Mouse (Mus musculus) cortical plate, adult 2 months (tissue): ENCODE measurements at regions not wholly inside any gene's neighbourhood (a gene's known extent, or its start where the extent isn't known, plus 50 kb on each side); places are given as distances from the start of the nearest gene placed in this dataset.
A peak's percentile ranks its signal among the peaks of the same experiment; 100 is the strongest.
"Not testable (repeated sequence)": the region's sequence is repeated elsewhere in the genome, so short reads cannot be mapped to it uniquely, and the experiment has no call there.

ENCODE experiments used
- H3K27ac ChIP-seq: fragments of 200-500 bp; 2 replicates; pipeline ENCODE4 v1.5.1; 2012; ENCODE audit warnings: low read length, control low read depth, inconsistent platforms; ENCODE audit not compliant: insufficient read depth
- H3K4me1 ChIP-seq: fragments of 200-500 bp; 2 replicates; pipeline ENCODE4 v1.6.1; 2011; ENCODE audit warnings: low read length; ENCODE audit not compliant: control insufficient read depth, insufficient read depth
- H3K4me3 ChIP-seq: fragments of 200-500 bp; 2 replicates; pipeline ENCODE4 v1.5.1; 2011; ENCODE audit warnings: mild to moderate bottlenecking, low read length, control low read depth; ENCODE audit not compliant: insufficient read depth
- CTCF ChIP-seq: fragments of 200-500 bp; IDR thresholded peaks from 2 replicates; pipeline ENCODE4 v1.5.1; 2011; ENCODE audit warnings: mild to moderate bottlenecking, control low read depth, low read length; ENCODE audit not compliant: insufficient read depth; ENCODE audit errors: extremely low read depth
- POLR2A ChIP-seq: fragments of 200-500 bp; IDR thresholded peaks from 2 replicates; pipeline ENCODE4 v1.6.1; 2011; ENCODE audit warnings: mild to moderate bottlenecking, low read length, control low read depth; ENCODE audit not compliant: insufficient read depth; ENCODE audit errors: extremely low read depth

DNA sequence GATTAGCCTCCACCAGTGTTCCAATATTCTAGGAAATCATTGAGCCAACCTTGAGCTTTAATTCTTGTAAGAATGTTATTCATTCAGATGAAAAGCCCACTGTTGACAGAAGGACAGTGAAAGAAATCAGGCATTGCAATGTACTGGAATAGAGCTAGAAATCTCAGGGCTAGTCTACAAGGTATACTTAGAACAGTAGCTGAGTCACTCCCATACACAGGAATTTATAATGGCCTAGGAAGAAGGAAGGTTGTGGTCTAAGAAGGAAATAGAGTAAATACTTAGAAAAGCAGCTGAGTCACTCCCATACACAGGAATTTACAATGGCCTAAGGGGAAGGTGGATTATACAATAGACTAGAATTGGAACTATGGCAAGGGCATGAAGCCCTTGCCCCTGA is 174.6 kb downstream of the Fam181b start:
- not testable (repeated sequence) for H3K4me3 ChIP-seq, H3K27ac ChIP-seq, H3K4me1 ChIP-seq

DNA sequence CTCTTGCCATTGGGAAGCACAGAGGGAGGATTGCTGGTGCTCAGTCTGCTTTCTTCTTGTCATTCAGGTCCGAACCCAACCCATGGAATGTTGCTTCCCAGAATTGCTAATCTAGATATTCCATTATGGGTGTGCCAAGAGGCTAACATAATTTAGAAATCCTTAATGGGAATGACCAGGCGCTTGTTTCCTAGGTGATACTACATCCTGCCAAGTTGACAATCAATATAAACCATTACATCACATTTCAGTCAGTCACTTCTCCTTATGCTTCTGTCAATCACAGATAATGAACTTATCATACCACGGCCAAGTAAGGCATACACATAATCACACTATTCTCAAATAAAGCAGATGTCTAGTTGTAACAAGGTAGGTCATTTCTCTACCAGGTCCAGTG is 206.1 kb downstream of the Fam181b start:
- Histone ChIP-seq H3K27ac (no peak overlapping the region), H3K4me1 (no peaks in the 10 kb centered on the region), H3K4me3 (no peak overlapping the region)
- no peak for TF ChIP-seq POLR2A

DNA sequence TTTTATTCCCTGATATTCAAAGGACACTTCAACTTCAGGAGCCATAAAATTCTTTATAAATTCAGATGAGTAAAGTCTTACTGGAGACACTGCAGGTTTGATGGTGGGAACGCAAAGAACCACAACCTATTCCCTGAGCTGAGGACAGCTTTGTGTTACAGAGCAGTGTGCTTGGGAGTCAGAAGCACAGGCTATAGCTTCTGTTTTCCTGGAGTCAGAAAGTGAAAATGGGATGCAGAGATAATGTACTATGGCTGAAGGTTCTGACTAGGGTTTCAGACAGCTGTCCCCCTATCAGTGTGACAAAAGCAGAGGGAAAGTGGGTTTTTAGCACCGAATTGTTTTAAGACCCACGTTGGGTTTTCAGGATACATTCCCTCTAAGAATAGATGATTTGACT is 211.8 kb downstream of the Fam181b start:
- Histone ChIP-seq H3K4me3 (no peak overlapping the region), H3K4me1 (no peaks in the 10 kb centered on the region), H3K27ac (no peak overlapping the region)
- TF ChIP-seq CTCF: no peak
- no peak for TF ChIP-seq POLR2A

DNA sequence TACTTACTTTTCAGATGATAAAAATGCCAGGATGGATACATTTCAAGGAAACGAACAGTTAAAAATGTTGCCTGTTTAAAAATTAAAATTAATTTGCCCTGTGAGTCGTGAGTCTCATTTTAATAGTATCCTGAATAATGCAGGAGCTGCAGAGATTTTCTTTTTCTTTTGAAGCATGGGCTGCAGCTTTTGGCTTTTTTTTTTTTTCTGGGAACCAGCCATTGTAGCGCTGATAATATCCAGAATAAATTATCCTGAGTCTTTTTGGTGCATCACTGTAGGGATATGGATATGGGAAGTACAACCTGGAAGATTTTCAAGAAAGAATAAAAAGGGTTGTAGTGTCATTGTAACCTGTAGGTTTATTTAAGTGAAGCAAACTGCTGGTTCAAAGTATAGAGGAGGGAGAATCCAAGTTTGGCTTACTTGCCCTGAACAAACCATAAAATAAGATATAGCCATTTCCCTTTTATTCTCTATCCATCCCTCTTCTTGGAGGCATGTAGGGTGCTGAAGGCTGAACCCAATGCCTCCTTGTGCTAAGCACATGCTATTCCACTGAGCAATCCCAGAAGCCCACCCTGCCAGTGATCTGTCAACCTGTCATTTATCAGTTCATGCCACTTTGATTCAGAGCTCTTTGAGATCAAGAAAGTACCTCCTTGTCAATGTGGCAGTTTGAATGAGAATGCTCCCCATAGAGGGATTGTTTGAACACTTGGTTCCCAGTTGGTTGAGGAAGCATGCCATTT is 212.5 kb downstream of the Fam181b start:
- no peak overlapping the region for H3K4me3 ChIP-seq
- no peaks in the 10 kb centered on the region for H3K4me1 ChIP-seq
- H3K27ac ChIP-seq: no peak overlapping the region
- TF ChIP-seq CTCF (no peak), POLR2A (no peak)

DNA sequence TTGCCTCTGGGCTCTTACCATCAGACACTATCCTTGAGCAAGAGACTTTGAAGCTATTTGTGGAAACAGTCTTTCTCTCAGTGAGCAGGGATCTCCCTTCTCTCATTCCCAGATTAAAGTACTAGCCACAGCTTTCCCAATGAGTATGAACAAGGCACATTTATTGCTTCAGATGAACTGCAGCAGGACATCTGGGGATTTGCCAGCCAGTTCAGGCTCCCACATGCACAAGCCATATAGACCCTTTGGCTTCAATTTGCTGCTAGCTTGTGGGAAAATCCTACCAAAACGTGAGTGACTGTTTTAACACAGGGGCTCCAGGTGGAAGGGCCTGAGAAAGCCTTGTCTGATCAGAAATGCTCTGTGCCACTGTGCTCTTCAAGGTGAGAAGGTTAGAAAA is 233.1 kb downstream of the Fam181b start:
- Histone ChIP-seq H3K4me3 (no peak overlapping the region), H3K4me1 (no peaks in the 10 kb centered on the region), H3K27ac (no peak overlapping the region)
- TF ChIP-seq POLR2A: no peak
- TF ChIP-seq CTCF: no peak

DNA sequence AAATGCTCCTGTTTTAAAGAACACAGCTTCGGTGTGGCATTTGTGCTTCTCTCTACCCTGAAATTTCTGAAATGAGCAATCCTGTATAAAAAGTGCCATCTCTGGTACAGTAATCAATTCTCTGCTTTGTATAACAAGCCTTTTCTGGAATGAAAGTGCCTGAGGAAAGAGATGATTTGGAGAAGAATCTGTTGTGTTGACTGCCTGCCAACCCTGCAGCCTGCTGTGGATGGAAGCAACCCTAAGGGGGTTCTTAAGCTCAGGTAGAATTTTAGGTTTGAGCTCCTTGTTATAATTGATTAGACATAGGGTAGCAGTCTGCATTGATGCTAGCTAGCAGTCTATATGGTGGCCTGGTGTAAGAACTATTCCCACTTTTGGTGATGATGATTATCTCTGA is 251.7 kb downstream of the Fam181b start:
- H3K4me1 ChIP-seq: no peaks in the 10 kb centered on the region
- TF ChIP-seq POLR2A (no peak), CTCF (no peak)
- H3K4me3 ChIP-seq: no peak overlapping the region
- H3K27ac ChIP-seq: no peak overlapping the region

DNA sequence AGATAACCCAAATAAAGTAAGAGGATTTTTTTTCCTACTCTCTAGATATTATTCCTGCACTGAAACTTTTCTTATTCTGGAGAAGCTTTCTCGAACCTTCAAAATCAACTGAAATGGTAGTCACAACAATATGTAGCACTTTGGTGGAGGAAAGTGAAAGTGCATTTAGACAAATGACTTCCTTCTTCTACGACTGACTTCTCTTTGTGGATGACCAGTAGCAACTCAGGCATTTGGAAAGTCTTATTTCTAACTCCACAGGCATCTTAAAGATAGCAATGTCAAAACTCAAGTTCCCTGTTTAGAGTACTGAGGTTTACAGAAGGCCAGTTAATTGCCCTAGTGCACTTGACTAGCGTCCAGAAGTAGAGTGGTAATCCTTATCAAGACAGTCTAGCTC is 252.5 kb downstream of the Fam181b start:
- no peak overlapping the region for H3K27ac ChIP-seq
- H3K4me3 ChIP-seq: no peak overlapping the region
- no peaks in the 10 kb centered on the region for H3K4me1 ChIP-seq
- TF ChIP-seq CTCF (no peak), POLR2A (no peak)

DNA sequence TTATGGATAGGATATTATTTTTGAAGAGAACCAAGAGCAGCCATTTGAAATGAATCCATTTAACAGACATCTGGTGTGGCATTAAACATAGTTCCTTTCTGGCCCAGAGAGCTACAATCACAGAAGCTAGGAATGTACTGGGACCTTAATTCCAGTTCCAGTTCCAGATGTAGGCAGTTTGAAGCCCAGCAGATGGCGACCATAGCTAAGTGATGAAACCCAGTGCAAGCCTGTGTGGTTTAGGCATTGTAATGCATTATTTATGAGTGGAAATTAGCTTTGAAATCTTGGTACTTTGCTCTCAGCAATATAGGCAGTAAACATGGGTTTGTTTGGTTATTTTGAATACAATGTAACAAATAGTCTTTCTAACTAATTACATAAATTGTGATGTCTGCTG is 256.8 kb downstream of the Fam181b start:
- no peak overlapping the region for H3K27ac ChIP-seq
- H3K4me1 ChIP-seq: no peaks in the 10 kb centered on the region
- TF ChIP-seq CTCF: peak; percentile 73
- no peak for TF ChIP-seq POLR2A
- H3K4me3 ChIP-seq: no peak overlapping the region
